Comparison of ENCODE assay signal across 8 mouse cellular contexts in genomic region chr11:87108755-87109518, GRCm38 (mm10). TPM values are rescaled to one million over a fixed set of nuclear protein-coding genes. Genes with fewer than 3 reads are reported as not detected.
DNase-seq lines count a peak whose midpoint lies in the region; ATAC-seq lines count a peak whose summit lies in the region.

Ska2 (plus strand) TSS chr11:87109234.

- DNase-seq in adrenal gland, adult (ENCODE audit: inconsistent age in 2 of 2, low spot score in 1 of 2), result peak; percentile 98 to 99
- DNase-seq in embryo, embryonic 10.5 days (ENCODE audit: low spot score), result peak; percentile 100
- peak; percentile 96 for DNase-seq in gastrocnemius, postnatal 14 days
- peak; percentile 98 for DNase-seq in left cerebral cortex, postnatal 10 days (ENCODE audit: extremely low spot score in 1 of 2, low spot score in 2 of 2)
- DNase-seq in right cerebral cortex, postnatal 25 days, result peak; percentile 96
- peak; percentile 96 to 99 for DNase-seq in urinary bladder, postnatal 4 days (ENCODE audit: low spot score in 2 of 2)

- ATAC-seq in inflammation-experienced regulatory T-cells, adult 6 months, result peak; percentile 90
- peak; percentile 97 for ATAC-seq in megakaryocyte-erythroid progenitor cell, adult 5-6 weeks (replicated peaks; ENCODE audit: low FRiP score, low TSS enrichment, poor library complexity, severe bottlenecking)

- intact Hi-C loops in gastrocnemius, postnatal 14 days (cut with DNase I; ENCODE audit: low total_unique reads), result no loop called here
- intact Hi-C loops in left cerebral cortex, postnatal 10 days (cut with DNase I), result no loop called here

RNA-seq across cellular contexts. Expression of gene Ska2, which starts in this region (rescaled TPM):
- total RNA-seq in gastrocnemius, postnatal 14 days (2021), result 1 to 10 TPM; 4.2 to 4.6 TPM
- polyA plus RNA-seq in inflammation-experienced regulatory T-cells, adult 6 months (2017; shearing (Covaris generic)), result 10 to 100 TPM; 11.2 to 33.8 (median 18.3) TPM
- 10 to 100 TPM; 16.3 to 16.9 TPM for total RNA-seq in left cerebral cortex, postnatal 10 days (2021)
- 29.4 and 31.8 TPM in 2 replicates for total RNA-seq in megakaryocyte-erythroid progenitor cell, adult 5-6 weeks (2014; fragmentation: Nextera tagmentation)
- total RNA-seq in megakaryocyte-erythroid progenitor cell, adult 5-6 weeks (2017), result 16.7 and 31.6 TPM in 2 replicates

Comparison
In these comparisons a context has a peak if more than half of its experiments do, and no peak if none do; other contexts are left out.
1. Peak in every context shown above with its lines: DNase-seq and ATAC-seq.